Mouse (Mus musculus) heart, adult 9 months (tissue): ENCODE measurements around the gene Vps29.
"Not testable (repeated sequence)": the region's sequence is repeated elsewhere in the genome, so short reads cannot be mapped to it uniquely, and the experiment has no call there.

ENCODE experiments used
- DNase-seq, 2 experiments: peaks; one replicate each; pipeline ENCODE4 v3.0.0; 2022; ENCODE audit warnings: low spot score in 2 of 2

The Vps29 gene

DNA sequence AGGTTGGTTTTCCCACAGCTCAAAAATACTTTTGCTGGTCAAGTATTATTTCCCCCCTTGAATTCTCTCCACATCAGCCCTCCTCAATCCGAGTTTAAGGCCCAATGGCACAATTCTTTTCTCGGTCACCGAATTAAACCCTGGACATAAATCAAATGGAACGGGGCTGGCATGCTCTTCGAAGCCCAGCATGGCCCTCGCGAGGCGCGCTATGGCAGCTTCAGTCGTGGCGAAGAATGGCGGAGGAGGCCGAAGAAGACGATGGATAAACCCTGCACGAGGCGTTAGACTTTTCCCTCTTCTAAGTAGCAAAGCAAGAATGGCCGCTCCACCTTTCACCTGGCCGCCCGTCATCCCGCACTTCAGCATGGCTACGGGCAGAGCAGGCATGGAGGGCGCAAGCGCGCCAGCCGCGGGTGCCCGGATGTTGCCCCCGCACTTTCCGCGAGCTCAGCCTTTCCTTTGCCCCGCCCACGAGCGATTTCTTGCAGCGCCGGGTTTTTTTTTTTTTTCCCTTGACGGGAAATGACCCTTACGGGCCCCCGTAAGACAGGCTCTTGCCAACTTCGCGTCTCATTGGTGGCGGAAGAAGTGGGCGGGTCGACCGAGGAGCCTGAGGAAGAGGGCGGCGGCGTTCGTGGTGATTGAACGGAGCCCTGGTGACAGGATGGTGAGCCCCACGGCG is at the start of gene Vps29, which contains the start of gene Rad9b:
TSS of gene Vps29 (plus strand) at position 563 of the 685 bp plus-strand sequence.
TSS of gene Rad9b (minus strand) at position 427 of the 685 bp plus-strand sequence.
- DNase-seq, result peak; percentile 96 to 97

DNA sequence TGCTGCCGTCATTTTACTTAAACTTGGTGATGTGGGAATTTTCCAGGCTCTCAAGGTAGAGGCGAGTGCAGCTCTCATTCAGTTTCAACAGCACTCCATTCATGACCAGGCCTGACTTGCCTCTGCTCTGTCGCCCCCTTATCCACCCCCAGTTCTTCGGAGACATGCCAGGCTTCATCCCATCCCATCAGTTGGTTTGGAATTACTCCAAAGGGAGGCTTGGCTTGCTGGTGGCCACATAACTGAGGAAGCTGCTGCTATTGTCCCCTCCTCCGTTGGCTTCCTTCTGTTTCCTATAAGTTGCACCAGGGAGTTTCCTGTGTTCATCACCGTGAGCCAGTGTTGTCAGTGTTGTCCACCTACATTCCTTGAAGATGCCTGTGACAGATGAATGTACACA is 49.6 kb upstream of the Vps29 start:
- no peak for DNase-seq

DNA sequence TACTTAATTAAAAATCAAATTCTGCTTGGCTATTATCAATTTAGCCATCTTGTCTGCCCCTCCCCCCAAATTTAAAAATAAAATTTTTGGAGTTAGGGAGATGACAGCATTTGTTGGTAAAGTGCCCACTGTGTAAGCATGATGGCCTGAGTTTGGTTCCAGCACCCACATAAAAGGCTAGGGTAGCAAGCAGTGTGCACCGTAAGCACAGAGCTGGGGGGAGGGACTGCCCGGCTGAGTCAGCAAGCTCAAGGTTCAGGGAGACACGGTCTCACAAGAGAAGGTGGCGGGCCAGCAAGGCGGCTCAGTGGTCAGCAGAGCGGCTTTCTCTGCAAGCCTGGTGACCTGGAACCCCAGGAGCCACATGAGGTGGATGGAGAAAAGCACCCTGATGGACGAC is 48.7 kb upstream of the Vps29 start:
- DNase-seq, result no peak

DNA sequence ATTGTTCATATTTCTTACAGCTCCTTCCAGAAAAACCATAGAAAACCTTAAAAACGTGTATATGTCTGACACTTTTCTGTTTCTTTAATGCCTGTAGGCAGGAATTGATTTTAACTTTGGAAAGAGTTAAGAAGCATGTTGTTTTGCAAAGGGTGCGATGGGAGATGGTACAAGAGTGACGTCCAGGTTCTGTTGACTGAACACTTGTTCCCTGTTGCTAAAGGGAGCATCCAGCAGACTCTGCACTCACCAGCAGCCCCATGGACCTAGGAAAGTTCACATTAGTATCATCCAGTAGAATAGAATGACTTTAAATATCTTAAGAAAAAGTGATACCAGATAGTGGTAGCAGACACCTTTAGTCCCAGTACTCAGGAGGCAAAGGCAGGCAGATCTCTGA is 47.6 kb upstream of the Vps29 start:
- no peak for DNase-seq

DNA sequence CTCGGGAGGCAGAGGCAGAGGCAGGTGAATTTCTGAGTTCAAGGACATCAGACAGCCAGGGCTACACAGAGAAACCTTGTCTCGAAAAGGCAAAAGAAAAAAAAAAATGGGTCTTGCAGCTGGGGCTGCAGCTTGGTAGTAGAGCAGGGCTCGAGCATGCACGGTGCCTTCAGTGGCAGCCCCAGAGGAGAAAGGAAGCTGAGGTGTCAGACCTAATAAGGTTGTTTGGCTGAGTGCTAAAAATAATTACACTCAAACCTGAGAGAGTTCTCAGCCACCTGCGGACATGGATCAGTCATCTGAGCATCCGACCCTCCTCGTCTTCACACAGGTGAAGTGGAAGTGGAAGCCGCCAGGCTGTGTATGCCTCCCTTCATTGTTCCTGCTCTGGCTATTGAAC is 43.5 kb upstream of the Vps29 start:
- DNase-seq, result no peak

DNA sequence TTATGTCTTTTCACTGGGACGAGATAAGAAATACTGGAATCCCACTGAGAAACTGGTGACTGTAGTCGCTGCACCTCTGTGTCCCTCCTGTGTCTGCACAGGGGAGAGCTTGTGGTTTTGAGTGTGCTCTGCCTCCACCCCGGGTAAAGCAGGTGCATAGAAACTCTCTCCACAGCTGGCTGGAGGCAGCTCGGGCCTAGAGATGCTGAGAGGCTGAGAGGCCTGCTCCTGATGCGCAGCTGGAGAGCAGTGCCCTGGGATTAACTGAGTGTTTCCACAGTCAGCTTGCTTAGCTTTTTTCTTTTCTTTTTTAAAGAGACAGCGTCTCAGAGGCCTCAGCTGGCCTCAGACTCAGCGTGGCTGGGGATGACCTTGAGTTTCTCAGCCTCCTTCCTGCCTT is 42.5 kb upstream of the Vps29 start:
- DNase-seq, result no peak

DNA sequence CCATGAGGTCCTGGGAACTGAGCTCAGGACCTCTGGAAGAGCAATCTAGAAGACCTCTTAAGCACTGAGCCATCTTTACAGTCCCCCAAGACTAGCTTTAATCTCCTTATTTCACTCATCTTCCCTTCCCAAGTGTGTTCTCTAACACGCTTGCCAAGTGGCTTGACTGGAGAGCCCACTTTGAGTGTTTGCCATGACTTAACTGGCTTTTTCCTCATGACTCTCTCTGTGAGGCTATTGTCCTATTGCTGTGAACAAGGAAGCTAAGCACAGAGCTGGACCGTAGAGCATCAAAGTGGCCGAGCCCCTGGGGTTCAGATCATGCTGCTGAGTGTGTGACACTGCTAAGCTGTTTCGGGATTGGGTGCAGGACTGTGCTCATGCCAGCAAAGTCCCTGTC is 41.8 kb upstream of the Vps29 start:
- no peak for DNase-seq

DNA sequence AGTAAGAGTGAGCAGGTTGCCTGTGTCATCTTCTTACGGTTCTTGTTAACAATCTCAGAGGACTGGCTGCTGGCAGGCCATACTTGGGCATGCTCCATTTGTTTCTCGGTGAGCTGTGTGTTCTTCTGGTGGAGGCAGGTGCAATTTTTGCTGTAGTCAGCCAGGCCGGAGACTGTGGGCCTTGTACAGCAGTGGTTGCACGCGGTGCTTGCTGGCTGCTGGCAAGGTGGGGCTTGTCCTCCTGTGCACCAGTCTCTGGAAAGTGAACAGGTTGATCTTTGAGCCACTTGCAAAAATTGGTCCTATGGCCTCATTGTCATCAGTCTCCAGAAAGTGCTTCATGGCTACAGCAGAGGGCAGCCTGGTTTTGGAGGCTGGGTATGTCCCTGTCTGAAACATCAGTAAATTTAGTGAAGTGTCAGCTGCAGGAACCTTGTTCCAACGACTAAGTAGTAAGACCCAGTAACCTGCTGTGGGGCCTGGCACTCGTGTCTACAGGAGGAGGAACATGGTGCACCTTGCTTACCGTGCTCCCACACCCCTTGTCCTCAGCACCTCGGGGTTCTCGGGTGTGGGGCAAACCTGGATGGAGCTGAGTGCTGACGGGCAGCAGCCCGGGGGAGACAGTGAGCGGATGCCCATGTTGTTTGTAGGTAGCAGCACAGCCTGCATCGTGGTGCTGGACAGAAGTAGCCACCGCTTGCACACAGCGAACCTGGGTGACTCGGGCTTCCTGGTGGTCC is 41.1 kb upstream of the Vps29 start:
- DNase-seq, result no peak

DNA sequence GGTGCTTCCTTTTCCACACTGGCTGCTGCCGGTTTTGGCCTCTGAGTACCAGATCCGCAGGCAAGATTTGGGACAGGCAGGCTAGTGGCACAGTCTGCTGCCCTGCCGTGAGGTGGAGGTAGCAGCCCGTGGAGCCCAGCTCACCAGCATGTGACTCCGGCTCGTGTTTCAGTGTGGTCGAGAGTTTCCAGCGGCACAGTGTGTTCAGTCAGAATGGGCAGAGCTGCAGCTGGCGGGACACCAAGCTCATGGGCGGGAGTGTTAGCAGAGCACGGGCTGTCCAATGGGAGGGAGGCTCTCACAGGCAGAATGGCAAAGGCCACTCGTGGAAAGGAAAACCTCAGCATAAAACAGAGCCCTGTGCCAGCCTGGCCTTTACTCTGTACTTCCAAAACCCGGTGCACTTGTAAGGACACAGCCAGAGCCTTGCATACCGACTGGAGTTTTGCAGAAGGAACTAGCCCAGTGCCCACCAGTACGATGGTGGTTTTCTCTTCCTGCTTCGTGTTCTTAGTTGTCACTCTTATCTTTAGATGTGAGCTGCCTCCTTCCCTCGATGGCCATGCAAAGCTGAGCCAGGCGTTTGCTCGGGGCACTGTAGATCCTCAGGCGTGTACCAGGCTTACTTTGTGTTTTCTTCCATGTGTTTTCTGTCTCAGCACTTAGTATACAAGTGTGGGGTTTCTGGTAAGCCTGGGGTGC is 39.1 kb upstream of the Vps29 start:
- DNase-seq, result peak; percentile 93

DNA sequence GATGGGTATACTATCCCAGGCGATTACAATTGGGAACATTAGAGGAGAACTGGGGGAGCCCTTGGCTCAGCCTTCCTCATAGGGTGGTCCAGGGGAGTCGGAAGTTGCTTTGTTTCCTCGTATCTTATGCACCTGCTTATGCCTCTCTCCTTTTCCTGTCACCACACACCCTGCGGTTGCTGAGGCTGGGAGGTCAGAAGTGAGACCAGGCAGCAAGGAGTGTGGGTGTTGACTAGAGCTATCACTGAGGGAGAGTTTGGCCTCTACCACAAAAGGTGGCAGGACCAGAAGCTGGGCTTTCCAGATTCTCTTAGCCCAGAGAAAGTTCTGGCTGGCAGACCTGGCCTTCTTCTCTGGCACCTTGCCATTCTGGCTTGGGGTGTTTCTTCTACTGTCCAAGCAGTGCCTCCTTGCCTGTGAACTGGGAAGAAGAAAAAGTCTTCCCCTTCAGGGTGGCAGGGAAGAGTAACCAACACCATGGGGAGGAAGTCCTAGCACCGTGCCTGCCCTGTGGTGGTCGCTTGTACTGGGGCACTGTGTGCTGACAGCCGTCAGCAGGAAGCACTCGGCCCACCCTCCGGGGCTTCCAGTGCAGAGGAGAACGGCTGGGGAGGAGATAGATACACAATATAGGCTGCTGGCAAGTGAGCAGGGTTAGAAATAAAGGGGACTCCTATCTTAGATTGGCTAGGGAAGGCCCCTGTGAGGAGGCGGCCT is 36.7 kb upstream of the Vps29 start:
- DNase-seq, result no peak

DNA sequence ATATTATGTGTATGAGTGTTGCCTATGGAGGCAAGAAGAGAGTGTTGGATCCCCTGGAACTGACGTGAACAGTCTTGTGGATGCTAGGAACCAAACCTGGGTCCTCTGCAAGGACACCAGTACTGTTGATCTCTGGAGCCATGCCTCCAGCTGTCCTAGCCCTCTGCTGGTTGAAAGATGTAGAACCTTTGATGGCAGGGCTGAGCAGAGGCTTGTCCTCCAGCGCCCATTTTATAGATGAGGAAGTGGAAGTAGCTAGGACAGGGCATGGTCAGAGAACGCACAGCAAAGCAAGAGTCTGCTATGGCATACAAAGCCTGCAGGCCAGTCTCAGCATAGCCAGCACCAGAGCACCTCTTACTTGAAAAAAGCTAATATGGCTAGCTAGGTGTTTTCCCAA is 36.1 kb upstream of the Vps29 start:
- DNase-seq, result no peak

DNA sequence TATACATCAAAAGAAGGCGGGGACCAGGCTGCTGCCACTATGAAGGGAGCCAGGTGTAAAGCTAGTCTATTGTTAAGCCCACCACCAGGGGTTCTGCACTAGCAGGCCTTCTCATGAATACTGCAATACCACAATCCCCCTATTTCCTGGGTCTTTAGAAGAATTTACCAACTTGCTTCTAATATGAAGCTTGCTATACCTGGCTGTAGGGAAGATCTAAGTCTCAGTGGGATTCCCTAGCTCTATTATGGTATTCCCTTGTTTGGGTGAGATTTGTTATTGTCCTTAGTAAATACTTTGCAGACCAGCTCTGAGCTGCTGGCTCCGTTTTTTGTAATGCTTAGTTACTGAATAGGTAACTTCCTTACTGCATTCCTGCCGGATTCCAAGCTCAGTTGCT is 35.2 kb upstream of the Vps29 start:
- DNase-seq, result not testable (repeated sequence)

DNA sequence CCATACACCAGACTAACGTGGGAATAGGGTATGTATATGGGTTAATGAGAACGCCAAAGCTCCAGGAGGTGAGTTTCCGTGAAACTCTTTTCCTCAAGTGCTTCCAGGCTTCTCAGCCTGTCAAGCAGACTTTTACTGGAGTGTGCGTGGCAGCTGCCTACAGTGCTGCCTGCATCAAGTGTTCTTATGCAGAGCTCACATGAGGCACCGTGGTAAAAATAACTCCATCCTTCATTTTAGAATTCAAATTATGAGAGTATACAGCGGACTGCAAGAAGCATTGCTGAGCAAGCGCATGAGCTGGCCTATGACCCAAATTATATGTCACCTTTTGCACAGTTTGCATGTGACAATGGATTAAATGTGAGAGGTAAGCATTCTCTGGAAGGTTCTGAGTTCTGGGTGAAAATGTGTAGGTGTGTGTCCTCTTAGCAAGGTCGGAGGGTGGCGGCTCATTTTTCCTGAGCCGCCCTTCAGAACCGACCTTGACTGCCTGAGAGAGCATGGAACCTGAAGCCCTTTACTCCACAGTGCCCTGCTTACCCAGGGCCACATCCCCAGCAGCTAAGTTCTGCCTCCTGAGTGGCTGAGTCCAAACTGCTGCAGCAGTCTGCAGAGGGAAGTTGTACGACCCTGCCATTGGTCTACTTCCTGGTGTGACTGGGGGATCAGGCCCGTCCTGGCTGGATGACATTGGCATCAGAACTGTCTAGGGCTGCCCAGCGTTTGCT is 34.5 kb upstream of the Vps29 start:
- DNase-seq, result peak in 1 of 2 experiments; percentile 43

DNA sequence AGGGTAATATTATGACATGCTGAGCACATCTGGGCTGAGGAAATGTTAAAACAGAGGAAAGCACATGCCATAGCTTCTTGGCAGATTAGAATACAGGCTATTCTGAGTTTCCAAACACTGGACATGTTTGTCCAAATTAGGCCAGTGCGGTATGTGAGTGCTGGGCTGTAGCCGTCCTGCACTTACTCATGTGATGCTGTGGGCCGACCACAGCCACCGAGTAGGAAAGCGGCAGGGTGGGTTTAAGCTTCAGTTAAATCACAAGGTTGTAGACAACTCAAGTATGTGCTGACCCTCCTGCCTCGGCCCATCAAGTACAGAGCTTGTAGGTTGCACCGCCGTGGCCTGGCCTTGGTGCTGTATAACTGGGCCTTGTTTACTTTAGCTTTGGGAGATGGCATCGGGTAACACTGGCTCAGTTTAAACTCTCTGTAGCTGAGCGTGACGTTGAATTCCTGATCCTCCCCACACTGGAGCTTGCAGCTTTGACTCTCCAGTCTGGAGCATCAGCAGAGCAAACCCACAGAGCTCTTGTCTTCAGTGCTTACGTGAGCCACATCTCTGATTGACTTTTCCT is 33.9 kb upstream of the Vps29 start:
- DNase-seq, result no peak

DNA sequence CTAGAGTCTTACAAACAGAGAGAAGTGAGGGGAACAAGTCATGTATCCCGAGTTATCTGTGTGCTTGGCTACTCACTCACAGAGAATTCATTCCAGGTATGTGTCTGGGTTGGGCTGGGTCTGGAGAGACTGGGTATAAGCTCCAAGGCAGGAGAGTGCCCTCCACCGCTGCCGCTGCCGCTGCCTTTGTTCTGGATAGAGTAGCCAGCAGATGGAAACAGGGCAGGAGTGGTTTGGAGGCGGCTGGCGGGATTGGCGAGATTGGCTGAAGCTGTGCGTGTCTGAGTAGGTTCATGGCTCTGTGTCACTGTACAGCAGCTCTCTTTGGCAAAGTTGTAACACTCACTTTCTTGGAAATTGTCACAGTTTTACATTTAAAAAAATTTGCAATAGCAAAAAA is 30.6 kb upstream of the Vps29 start:
- DNase-seq, result no peak

DNA sequence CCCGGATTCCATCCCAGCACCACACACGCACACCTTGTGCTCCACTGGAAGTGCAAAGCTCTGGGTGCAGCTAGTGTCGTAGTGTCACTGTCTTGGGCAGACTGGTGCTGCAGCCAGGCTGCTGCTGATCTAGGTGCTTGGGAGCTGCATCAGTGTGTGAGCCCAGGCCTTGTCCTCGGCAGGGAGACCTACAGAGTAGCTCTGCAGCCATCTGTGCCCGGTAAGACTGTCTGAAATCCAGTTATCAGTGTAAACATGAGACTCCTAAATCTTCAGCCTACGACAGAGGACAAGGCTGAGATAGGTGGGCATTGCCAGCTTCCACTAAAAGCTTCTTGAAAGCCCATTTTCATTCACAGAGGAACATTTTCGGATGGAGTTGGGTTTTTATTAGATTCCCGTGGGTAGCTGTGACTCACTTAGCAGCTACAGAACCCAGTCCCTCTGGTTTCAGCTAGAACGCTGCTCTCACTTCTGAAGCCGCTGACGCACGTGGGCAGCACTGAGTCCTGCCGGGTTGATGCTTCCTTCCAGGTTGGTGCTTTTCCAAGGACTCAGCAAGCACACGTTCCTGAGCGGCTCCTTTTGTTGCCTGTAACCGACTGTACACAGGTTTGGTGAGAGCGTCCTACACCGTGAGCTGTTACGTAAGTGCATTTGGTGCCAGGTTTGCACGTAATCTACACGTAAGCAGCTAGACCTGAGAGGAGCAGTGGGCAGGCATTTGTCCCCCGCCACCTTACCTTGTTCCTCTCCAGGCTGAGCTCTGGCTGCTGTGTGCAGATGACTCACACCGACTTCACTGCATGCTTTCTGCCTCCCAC is 29.3 kb upstream of the Vps29 start:
- peak in 1 of 2 experiments; percentile 49 for DNase-seq

DNA sequence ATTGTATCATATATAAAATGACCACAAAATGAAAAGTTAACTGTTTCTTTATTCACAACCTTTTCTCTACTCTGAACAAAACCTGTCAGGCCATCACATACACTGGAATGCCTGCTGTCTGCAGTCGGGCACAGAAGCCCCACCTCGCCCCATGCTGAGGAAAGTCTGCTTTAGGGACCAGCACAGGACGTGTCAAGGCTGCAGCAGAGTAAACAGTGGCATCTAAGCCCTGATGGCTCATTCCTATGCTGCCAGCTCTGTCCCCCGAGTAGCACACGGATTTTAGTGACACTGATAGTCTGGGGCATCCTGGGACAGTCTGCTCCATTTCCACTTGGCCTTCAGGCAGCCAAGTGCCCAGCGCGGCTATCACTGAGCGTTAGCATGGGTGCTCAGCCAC is 28.7 kb upstream of the Vps29 start:
- no peak for DNase-seq

DNA sequence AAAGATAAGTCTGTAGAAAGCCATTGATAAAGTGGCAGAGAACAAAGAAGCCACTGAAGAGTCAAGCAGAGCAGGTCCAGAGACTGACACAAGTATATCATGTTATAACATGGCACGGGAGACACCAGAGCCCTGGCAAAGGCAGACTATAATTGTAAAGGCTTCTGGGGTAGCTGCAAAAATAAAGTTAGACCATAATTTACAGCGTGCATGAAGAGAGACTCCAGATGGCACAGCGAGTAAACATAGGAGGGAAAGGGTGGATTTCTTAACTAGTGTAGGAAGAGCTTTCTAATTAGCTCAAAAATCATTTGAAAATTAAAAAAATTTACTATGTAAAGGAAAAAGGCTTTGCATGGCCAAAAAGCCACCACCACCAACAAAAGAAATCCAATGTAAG is 26.9 kb upstream of the Vps29 start:
- no peak for DNase-seq

DNA sequence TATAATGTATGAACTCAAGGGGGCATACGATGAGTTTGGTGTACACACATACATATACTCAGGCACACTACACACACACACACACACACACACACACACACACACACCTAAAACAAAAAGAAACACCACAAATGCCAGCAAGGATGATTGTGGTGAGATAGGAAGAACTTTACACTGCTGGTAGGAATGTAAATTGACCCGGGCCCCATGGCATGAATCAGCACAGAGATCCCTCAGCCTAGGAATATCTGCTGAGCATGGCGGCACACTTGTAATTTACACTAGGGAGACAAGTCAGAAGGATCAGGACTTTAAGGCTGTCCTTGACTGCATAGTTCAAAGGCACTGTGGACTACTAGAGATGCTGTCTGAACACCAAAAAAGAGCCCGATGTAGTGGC is 23.9 kb upstream of the Vps29 start:
- DNase-seq, result no peak

DNA sequence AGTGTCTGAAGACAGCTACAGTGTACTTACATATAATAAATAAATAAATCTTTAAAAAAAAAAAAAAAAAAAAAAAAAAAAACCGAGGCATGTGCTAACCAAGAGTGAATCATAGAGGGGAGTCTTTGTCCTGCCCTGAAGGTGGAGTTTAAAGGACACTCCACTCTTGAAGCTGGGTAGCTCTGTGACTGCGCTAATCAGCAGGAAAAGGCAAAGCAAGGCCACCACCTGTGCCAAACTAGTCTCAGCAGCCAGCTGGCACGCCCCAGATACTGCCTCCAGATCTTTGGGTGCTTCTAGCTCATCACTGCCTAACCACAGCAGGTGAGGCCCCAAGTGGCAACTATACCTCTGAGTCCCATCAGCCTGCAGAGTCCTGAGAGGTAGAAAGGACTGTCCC is 19.5 kb upstream of the Vps29 start:
- DNase-seq, result no peak
